Mouse (Mus musculus) naive thymus-derived CD4-positive, alpha-beta T cell, adult 2 months (primary cell): Measurements from ENCODE around the gene Cnep1r1.

Experiments
- DNase-seq: peaks from one replicate; pipeline ENCODE4 v3.0.0-alpha.2; 2011; ENCODE audit warnings: low read depth

Cnep1r1 gene

DNA sequence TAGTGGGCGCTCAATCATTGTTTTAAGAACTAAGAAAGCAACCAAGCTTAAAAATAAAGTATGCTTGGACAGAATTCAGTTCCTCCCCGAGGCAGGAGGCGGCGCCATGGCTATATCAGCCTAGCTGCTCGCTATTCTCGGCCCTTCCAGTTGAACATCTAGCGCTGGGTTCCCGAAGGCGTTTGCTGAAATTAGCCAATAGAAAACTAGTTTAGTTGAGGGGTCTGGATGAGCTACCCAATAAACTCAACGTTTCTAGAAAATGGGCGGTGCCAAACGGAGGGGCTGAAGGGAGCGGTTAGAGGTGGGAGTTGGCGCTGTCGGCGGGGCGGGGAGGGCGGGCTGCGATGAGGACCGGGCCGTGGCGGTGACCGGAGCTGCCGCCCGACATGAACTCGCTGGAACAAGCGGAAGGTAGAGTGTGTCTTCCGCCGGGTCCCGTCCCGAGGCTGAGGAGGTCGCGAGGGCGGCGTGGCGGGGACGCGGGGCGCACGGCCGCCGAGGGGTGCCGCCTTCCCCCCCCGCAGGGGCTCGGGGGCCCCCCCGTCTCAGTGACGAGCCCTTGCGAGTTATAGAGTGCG, at the start of gene Cnep1r1:
Gene Cnep1r1 (plus strand): TSS at position 314 of the 581 bp plus-strand sequence.
- peak; percentile 100 for DNase-seq

DNA sequence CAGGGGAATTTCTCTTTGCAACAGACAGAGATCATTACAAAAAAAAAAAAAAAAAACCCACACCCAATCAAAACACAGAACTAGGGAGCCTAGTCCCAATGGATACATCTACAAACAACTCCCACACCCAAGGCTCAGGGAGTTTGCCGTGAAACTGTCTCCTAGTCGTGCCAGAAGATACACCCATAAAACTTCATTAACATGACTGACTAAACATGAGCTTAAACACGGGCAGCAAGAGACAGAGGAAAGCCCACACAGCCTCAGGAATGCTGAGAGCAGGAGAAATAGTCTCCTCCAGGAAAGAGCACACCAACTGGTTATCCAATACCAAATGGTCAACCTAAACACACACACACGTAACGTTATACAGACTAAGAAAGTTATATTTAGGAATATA, 36.4 kb upstream of the Cnep1r1 start:
- no peak for DNase-seq

DNA sequence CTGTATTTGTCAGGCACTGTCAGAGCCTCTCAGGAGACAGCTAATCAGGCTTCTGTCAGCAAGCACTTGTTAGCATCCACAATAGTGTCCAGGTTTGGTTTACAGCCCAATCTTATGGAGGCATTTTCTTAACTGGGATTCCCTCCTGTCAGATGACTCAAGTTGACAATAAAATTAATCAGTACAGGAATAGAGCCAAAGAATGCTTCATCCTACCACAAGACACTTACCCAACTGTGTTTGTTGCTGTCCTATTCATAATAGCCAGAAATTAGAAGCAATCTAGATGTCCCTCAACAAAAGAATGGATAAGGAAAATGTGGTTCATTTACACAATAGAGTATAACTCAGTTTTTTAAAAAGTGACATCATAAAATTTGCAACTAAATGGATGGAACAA, 30.6 kb upstream of the Cnep1r1 start:
- no peak for DNase-seq

DNA sequence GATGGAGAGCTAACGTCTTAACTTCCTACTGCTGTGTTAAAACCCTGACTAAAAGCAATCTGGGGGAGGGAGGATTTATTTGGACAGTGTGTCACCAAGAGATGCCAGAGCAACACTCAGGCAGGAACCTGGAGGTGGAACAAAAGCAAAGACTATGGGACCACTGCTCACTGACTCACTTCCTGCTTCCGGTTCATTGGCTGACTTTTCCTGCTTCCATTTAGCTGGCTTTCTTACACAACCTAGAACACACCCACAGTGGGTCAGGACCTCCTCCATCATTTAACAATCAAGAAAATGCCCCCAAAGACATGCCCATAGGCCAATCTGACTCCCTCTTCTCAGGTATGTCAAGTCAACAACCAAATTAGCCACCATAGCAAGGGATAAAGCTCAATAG, 26.9 kb upstream of the Cnep1r1 start:
- no peak for DNase-seq

DNA sequence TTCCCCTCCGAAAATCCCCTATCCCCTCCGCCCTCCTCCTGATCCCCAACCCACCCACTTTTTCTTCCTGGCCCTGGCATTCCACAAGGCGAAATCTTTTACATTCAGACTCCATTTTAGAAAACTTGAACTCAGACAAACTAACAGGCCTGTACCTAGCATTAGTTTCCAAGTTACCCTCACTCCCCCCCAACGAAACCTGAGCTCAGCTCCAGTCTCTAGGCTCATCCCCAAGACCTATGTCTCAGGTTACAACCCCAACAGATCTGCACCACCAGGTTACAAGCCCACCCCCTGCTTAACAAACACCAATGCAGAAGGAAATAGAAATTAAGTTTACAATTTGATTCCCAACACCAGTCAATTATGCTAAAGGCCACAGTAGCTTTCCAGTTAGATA, 25.2 kb upstream of the Cnep1r1 start:
- DNase-seq: no peak

DNA sequence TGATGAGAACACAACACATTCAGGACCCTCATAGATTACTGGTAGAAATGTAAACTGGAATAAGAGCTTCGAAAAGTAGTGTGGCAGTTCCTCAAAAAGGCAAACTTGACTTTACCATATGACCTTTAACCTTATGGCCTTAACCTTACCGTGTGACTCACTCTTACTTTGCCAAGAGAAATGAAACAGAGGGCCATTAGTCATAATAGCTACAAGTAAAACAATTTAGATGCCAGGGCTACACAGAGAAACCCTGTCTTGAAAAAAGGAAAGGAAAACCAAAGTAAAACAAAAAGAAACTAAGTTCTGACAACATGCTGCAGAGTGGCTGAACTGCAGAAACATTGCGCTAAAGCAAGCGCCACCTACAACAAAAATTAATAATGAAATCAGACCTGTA, 19.7 kb upstream of the Cnep1r1 start:
- DNase-seq: no peak

DNA sequence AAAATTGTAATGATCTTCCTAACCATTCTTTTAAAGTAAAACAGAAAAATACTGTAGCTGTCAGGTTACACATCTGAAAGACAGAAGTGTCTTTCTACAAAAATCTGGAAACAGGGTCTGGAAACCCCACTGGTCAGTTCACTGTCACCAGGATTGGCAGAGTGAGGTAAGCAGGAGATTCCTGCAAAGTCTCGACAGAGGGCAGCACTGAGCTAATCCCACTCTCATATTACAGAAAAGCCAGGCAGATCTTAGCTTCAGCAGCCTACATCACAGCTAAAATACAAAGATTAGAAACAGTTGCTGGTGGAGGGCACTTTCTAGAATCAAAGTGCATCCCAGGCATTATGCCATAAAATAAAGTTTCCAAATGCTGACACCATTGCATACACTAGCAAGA, 19.0 kb upstream of the Cnep1r1 start:
- peak; percentile 57 for DNase-seq

DNA sequence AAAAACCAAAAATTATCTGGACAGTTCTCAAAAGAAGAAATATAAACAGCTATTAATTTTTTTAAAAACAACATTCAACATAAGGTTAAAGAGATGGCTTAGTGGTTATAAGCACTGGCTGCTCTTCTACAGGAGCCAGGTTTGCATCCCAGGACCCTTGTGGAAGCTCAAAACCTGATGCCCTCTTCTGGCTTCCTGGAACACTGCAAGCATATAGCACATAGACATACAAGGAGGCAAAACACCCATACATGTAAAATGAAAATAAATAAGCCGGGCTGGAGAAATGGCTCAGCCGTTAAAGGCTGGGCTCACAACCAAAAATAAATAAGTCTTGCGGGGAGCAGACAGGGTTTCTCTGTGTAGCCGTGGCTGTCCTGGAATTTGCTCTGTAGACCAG, 9.3 kb upstream of the Cnep1r1 start:
- no peak for DNase-seq

DNA sequence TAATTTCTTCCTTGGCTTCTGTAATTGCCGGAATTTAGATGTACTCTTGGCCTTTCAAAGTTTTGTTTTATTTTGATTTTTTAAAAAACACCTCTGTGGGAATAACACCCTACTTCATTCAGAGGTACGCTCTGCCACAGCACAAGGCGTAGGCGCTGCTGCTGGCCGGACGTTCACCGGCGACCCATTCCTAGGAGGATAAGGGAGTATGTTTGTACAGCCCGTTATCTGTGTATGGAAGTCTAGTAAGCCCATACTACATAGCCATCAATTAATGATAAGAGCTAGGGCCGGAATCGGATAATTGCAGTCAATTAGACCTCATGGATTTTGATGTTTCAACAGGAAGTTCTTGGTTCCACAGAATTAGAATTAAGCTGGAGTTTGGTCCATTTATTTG, 507 bp downstream of the Cnep1r1 start:
- DNase-seq: no peak

DNA sequence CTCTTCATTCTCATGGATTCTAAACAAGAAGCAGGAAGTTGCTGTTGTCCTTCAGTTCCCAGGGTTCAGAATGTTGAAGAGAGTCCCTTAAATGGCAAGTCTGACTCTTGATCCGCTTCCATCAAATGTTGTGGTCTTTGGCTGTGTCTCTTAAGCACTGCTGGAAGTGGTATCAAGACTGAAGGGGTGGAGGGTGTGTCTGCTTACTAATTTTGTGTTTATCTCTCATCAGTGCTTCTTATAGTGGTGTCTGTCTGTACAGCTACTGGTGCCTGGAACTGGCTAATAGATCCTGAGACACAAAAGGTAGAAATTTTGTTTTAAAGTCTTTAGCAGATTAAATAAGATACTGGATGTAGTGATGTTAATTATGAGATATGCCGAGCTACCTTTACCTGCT, 6.3 kb downstream of the Cnep1r1 start:
- DNase-seq: no peak

DNA sequence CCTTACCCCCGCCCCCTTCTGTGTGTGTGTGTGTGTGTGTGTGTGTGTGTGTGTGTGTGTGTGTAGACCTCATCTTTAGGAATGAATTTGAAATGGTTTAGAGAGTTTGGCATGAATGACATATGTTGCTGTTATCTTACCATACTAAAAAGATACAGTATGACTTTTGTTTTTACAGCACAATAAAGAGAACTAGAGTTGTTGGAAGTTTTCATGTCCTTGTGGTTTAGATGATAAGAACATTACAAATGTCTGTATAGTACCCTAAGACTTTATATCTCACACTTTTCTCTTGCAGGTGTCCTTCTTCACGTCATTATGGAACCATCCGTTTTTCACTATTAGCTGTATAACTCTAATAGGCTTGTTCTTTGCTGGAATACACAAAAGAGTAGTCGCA, 10.8 kb downstream of the Cnep1r1 start:
- DNase-seq: no peak

DNA sequence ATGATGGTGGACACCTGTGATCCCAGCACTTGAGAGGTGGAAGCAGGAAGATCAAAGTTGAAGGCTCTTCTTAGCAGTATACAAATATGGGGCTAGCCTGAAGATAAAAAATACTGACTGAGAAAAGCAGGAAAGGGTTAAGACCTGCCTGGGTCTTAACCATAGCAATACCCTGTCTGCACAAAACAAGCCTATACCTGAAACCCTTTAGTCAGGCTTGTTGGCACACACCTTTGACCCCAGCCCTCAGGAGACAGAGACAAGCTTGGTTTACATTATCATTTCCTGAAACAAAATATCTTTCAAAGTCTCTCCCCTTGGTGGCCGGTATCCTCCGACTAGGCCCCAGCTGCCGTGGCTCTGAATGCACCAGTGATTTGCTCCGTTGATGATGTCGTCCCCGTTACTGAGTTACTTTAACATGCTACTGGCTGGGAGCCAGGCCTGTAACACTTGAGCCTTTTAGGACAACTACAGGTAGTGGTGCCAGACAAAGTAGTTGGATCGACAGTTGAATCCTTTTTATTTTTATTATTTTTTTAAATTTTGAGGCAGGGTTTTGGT, 12.3 kb downstream of the Cnep1r1 start:
- no peak for DNase-seq

DNA sequence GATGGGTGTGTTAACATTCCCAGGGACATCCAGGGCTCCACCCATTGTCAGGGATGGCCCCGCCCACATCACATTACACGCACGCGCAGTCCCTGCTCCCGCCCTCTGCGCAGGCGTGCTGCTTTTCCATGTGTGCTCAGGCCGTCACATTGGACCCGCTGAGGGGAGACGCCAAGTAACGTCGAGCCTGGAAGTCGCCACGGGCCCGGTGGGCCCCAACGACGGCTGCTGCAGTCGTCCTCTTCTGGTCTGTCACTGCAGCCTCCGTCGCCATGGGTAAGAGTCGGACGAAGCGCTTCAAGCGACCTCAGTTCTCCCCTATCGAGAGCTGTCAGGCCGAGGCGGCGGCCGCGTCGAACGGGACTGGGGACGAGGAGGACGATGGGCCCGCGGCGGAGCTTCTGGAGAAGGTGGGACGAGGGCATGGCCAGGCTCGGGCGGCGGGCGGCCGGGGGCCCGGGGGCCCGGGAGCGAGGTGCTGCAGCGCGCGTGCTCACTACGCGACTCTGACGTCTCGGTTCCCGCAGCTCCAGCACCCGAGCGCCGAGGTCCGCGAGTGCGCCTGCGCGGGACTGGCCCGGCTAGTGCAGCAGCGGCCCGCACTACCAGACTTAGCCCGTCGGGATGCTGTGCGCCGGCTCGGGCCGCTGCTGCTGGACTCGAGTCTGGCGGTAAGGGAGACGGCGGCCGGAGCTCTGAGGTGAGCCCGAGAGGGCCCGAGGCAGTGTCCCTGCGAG, 19.3 kb downstream of the Cnep1r1 start, which contains the start of gene Heatr3:
Gene Heatr3 (plus strand): TSS at position 108 of the 737 bp plus-strand sequence.
- peak; percentile 88 for DNase-seq

DNA sequence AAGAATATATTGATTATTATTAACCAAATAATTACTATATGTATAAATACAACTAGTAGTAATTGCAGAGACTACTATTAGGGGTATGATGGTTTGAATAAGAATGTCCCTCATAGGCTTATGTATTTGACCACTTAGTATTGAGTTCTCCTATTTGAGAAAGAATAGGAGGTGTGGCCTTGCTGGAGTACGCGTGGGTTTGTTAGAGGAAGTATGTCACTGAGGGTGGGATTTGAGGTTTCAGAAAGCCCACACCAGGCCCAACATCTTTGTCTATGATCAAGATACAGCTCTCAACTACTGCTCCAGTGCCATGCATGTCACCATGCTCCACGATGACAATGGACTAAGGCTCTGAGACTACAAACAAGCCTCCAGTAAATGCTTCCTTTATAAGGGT, 20.7 kb downstream of the Cnep1r1 start:
- peak; percentile 32 for DNase-seq

DNA sequence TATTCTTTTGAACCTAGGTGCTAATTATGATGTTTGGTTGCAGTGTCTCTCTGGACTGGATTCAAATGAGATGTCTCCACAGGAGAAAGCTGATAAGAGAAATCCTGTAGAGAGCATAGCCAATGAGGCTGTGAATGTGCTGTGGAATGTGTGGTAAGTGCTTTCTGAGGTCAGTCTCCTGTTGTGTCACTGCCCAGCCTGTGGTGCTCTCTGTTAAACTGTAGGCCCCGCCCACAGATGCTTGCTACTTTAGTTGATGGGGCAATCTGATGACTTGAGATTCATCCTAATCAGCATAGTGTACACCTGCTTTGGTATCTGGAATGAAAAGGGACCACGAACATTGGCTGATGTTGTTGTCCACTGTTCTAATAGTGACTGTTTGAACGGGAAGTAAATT, 23.1 kb downstream of the Cnep1r1 start:
- no peak for DNase-seq

DNA sequence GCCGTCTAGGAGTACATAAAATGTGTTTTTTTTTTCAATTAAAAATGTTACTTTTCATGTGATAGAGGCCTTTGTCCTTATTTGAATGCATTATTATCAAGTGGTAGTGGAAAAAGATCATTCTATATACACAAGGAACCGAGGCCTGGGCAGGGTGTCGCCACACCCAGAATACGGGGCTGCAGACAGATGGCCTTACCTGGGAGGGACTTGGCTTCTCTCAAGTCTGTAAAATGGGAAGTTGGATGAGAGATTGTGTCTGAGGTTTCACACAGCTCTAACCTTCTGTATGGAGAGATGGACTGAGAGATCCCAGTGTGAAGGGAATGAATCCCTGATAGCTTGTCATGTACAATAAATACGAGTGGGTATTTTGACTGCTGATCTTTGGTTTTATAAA, 25.5 kb downstream of the Cnep1r1 start:
- DNase-seq: no peak

DNA sequence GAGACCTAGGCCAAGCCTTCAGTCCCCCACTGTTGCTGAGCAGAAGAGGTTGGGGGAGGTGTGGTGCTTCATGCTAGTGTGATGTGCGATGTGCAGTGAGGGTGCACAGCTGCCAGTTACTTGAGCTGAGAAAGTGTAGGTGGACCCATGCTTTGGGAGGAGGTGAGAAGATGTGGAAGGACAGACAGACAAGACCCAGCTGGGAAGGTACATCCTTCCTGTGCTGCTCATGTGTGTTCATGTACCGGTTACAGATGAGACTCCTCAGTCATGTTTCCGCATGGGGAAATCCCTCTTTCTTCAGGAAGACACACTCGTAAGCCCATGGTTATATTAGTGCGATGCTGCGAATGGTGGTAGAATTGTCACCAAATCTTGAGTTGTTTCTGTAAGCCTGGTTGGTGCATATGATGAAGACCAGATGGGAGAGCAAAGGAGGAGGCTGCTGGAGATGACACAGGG, 32.4 kb downstream of the Cnep1r1 start:
- no peak for DNase-seq

DNA sequence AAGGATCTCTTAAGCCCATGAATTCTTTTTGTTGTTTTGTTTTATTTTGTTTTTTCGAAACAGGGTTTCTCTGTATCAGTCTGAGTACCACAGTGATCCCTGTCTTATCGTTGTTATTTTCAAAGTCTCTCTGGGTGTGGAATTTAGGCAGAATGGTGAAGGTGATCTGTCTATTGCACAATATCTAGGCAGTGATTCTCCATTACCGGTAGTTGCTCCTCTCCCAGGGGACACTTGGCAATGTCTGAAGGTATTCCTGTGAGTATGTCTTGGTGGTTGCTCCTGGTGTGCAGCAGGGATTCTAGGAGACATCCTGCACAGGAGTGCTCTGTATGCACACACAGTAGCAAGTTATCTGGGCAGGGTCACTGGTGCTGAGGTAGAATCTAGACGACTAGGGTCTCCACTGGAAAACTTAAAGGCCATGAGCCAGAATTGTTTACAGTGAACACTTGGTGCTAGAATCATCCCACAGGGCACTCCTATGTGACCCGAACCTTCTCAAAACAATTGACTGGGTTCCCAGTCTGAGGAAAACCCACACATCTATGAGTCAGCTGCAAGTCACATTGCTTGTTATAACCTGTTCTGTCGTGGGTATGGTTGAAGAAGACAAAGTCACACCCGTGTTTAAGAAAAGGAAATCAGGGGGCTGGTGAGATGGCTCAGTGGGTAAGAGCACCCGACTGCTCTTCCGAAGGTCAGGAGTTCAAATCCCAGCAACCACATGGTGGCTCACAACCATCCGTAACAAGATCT, 41.8 kb downstream of the Cnep1r1 start:
- DNase-seq: no peak

DNA sequence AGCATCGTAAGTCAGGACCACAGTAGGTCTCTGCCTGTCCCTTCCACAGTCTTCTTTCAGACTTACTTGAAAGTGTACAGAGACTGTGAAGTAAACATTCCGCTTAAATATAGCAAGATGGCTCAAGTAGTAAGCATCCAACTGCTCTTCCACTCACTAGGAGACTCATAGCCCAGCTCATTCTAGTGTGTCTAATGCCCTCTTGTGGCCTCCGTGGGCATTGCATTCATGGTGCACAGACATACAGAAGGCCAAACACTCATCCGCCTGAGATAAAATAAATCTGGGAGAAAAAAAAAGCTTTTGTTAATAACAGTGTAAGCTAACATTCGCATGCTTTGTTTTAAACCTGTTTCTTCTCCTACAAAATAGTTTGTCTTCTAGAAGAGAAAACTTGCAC, 42.9 kb downstream of the Cnep1r1 start:
- peak; percentile 75 for DNase-seq

DNA sequence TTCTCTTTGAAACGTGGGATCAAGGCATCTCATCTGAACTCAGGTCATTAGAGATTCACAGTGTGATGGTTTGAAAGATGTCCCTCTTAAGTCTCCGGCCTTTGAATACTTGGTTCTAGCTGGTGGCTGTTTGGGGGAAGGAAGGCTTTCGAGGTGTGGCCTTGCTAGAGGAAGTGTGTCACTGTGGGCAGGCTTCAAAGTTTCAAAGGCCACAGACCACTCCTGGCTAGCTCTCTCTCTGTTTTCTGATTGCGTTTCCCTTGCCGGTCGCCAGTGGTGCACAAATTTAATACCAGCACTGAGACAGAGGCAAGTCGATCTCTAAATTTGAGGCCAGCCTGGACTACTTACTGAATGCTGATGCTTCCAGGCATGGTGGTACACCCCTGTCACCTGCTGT, 56.7 kb downstream of the Cnep1r1 start:
- no peak for DNase-seq

DNA sequence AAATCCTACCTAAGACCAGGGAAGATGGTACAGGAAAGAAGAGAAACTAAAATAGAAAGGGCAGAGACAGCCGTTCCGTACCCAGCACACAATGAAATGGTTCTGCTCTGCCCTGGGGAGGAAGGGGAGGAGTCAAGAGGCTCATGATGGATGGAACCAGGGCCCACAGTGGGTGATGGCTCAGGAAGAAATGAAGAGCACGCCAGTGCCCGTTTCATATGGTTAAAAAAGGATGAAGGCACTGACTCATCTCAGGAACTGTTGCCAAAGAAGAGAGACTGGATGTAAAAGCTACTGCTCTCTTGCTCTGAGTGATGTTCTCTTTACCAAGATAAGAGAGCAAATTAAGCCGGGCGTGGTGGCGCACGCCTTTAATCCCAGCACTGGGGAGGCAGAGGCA, 58.7 kb downstream of the Cnep1r1 start:
- no peak for DNase-seq

DNA sequence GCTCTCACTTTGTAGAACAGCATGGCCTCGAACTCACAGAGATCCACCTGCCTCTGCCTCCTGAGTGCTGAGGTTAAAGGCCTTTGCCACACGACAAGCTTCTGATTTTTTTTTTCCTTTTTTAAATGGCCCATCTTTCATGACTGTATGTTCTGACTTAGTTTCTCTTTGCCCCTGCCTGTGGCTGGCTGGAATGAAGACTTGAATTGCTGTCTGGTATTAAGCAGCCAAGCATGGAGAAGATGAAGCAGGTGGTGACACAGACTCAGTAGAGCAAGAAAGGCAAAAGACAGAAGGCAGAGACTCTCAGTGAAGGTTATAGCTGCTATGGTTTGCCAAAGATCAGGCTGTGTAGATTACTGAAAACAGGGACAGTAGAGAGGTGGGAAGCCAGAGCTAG, 64.6 kb downstream of the Cnep1r1 start:
- no peak for DNase-seq
